Mouse (Mus musculus) embryonic facial prominence, embryonic 13.5 days (tissue): ENCODE data around the gene Tenm3. TPM values are rescaled to one million over a fixed set of nuclear protein-coding genes. Genes with fewer than 3 reads are reported as not detected.

Source experiments
- ATAC-seq: fragments of 200-750 bp; cut with Nextera tagmentation; 2 replicates; pipeline ENCODE4 v1.8.0; 2017; ENCODE audit warnings: low read depth; ENCODE audit not compliant: insufficient number of reproducible peaks, insufficient read depth, low FRiP score, low TSS enrichment
- H3K27ac ChIP-seq: fragments of 300-500 bp; sonication (generic); 2 replicates; pipeline ENCODE4 v1.5.1; 2015; ENCODE audit warnings: moderate library complexity, mild to moderate bottlenecking, inconsistent platforms
- H3K27me3 ChIP-seq: fragments of 300-500 bp; sonication (generic); 2 replicates; pipeline ENCODE4 v1.6.1; 2015; ENCODE audit warnings: mild to moderate bottlenecking, inconsistent platforms
- H3K36me3 ChIP-seq: fragments of 300-500 bp; sonication (generic); 2 replicates; pipeline ENCODE4 v1.6.1; 2015; ENCODE audit warnings: mild to moderate bottlenecking, inconsistent platforms
- H3K4me1 ChIP-seq: fragments of 300-500 bp; sonication (generic); 2 replicates; pipeline ENCODE4 v1.6.1; 2015; ENCODE audit warnings: inconsistent platforms
- H3K4me2 ChIP-seq: fragments of 300-500 bp; sonication (generic); 2 replicates; pipeline ENCODE4 v1.6.1; 2015; ENCODE audit warnings: moderate library complexity, mild to moderate bottlenecking, inconsistent platforms
- H3K4me3 ChIP-seq: fragments of 300-500 bp; sonication (generic); 2 replicates; pipeline ENCODE4 v1.5.1; 2015; ENCODE audit warnings: mild to moderate bottlenecking, inconsistent platforms
- H3K9ac ChIP-seq: fragments of 300-500 bp; sonication (generic); 2 replicates; pipeline ENCODE4 v1.6.1; 2015; ENCODE audit warnings: mild to moderate bottlenecking, inconsistent platforms
- H3K9me3 ChIP-seq: fragments of 300-500 bp; sonication (generic); 2 replicates; pipeline ENCODE4 v1.6.1; 2016; ENCODE audit warnings: inconsistent platforms
- WGBS: fragments of 180-500 bp; shearing (Covaris S2); methylation state at CpG from one replicate; pipeline ENCODE4 v1.1.7; 2015; ENCODE audit warnings: mixed read lengths; 5-methylcytosine and 5-hydroxymethylcytosine counted together
- polyA plus RNA-seq: library from polyadenylated mRNA; unstranded; fragments of >200 nt; fragmentation: Nextera tagmentation; extraction: Ambion mirVana; gene quantifications from 2 replicates; pipeline ENCODE4 v1.2.1, GENCODE M21; 2015

Tenm3 gene
- polyA plus RNA-seq, 1 experiment from 2014 or later, result 53.7 TPM

DNA sequence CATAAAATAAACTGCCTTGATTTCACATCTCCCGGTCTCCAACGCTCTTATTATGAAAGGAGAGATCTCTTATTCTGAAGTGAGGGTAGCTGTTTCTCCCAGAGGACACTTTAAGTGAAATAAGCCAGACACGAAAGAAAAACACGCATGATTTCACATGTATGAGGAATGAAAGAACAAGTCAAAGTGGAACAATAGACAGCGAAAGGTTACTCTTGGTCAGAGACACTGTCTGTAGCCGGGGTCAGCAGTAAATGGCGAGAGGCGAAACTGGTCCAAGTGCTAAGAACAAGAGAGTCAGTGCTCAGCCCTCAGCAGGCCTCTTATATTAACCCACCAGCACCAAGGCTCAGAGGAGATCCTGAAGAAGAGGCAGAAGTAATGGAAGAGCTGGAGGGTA lies 302.9 kb downstream of the Tenm3 start:
- Histone ChIP-seq H3K4me2 (no peak overlapping the region), H3K4me3 (no peak overlapping the region), H3K27me3 (no peaks in the 10 kb centered on the region), H3K9me3 (no peaks in the 10 kb centered on the region), H3K4me1 (peaks cover 46% of the 10 kb centered on the region), H3K27ac (peak overlapping the region; percentile 8; the same call in 1 of the 2 replicates), H3K36me3 (peaks cover 10% of the 10 kb centered on the region), H3K9ac (no peak overlapping the region)
- no peak for ATAC-seq
- WGBS, result 61% methylated on average over 8 of the region's 8 CpGs

DNA sequence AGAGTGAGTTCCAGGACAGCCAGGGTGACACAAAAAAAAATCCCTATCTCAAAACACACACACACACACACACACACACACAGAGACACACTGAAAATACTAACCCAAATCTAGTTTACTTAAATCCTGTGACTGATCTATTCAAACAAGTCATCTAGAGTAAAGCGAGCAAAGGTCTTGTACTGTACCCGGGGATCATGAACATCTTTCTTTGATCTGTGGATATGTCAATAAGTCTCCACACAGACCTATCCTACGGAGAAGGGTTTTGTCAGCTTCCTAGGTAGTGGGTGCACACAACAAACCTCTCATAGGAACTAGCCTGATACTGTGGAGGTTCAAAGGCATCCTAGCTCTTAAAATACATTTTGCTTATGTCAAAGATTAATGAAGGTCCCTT lies 307.9 kb downstream of the Tenm3 start:
- Histone ChIP-seq H3K27me3 (no peaks in the 10 kb centered on the region), H3K4me1 (peaks cover 15% of the 10 kb centered on the region), H3K9me3 (no peaks in the 10 kb centered on the region), H3K4me2 (no peak overlapping the region), H3K27ac (no peak overlapping the region), H3K4me3 (no peak overlapping the region), H3K9ac (no peak overlapping the region), H3K36me3 (peaks cover 11% of the 10 kb centered on the region)
- ATAC-seq, result no peak
- 93% methylated on average over 3 of the region's 3 CpGs for WGBS

DNA sequence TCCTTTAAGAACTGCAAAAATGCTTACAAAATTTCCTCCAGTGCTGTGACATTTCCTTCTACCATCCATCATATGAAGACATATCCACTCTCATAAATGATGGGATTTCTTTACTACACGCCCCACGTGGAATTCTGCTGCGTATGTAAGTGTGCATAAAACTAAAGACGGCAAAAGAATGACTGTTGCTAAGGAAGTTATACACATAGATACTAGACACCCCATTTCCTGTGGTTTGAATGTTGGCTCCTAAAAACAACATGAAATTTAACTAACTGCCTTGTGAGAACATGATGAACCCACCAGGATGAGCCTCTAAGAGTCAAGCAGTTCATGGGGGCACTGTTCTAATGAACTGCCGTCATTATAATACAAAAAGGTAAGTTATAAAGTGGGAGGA lies 312.0 kb downstream of the Tenm3 start:
- Histone ChIP-seq H3K4me2 (no peak overlapping the region), H3K9ac (no peak overlapping the region), H3K4me3 (no peak overlapping the region), H3K27me3 (no peaks in the 10 kb centered on the region), H3K36me3 (peaks cover 7% of the 10 kb centered on the region), H3K9me3 (no peaks in the 10 kb centered on the region), H3K4me1 (peaks cover 7% of the 10 kb centered on the region; the same call in 1 of the 2 replicates), H3K27ac (no peak overlapping the region)
- ATAC-seq, result no peak
- 88% methylated on average over 5 of the region's 5 CpGs for WGBS

DNA sequence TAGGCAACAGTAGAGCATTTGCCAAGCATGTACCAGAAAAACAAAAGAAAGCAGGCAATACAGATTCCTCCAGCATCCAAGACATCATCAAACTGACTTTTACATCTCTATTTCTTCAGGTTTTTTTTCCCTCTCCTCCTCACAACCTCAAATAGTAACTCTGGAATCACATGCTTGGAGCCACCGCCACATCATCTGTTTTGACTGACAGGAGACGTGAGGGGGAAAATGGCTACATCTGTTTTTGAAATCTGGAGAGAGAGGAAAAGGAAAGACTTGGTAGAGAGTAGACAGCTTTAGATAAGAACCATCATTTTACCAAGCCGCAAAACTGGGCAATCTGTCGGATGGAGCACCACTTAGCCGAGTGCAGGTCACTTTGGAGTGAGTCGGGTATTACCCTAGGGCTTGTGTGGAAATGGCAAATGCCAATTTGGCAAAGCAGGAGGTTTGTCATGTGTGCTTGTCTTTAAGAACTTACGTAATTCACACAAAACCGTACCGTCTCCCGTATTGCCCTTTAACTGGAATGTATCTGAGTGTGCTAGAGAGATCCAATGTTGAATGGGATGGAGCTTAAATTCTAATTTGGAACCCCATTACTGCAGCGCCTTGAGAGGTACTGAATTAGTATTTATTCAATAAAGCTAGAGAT lies 312.7 kb downstream of the Tenm3 start:
- 84% methylated on average over 11 of the region's 11 CpGs for WGBS
- ATAC-seq, result no peak
- no peak overlapping the region for H3K4me2 ChIP-seq

DNA sequence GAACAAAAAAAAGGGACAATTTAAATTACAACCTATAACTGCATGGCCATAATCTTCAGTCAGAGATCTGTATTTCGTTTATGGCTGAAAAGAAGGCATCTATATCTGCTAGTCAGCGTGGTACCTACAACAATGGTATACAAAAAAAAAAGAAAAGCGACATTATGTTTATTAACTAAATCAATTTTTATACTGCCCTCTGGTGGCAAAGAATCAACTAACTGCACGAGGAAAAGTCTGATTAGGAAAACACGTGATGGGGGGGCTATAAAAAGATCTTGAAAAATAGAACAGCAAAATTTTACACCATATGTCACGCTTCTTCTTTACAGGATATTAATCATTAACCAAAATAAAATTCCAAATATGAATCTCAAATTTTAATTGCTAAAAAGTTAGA lies 316.3 kb downstream of the Tenm3 start:
- Histone ChIP-seq H3K27me3 (no peaks in the 10 kb centered on the region), H3K9ac (no peak overlapping the region), H3K4me1 (peaks cover 7% of the 10 kb centered on the region; the same call in 1 of the 2 replicates), H3K36me3 (no peaks in the 10 kb centered on the region), H3K9me3 (no peaks in the 10 kb centered on the region), H3K27ac (no peak overlapping the region), H3K4me3 (no peak overlapping the region), H3K4me2 (no peak overlapping the region)
- ATAC-seq, result no peak
- WGBS, result 49% methylated on average over 6 of the region's 6 CpGs

More for the DNA sequence above, 312.7 kb downstream of the Tenm3 start:
- Histone ChIP-seq H3K36me3 (peaks cover 6% of the 10 kb centered on the region), H3K27me3 (no peaks in the 10 kb centered on the region), H3K27ac (no peak overlapping the region), H3K4me1 (peaks cover 7% of the 10 kb centered on the region; the same call in 1 of the 2 replicates), H3K9me3 (no peaks in the 10 kb centered on the region), H3K9ac (no peak overlapping the region), H3K4me3 (no peak overlapping the region)

DNA sequence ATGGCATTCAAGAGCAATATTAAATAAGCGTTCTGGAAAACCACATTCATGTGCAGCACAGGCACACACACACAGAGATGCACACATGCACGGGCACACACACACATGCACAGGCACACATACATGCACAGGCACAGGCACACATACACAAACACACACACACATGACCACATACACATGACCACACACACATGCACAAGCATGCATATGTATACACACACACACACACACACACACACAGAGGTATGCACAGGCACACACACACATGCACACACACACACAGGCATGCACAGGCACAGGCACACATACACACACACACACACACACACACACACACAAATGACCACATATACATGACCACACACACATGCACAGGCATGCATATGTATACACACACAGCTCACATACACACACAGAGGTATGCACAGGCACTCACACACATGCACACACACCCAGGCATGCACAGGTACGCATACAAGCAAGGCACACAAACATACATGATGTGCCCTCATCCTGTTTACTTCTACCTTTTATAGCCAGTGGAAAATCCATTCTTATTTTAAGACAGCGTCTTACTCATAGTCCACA lies 321.1 kb downstream of the Tenm3 start:
- H3K9ac ChIP-seq, result no peak overlapping the region
- 91% methylated on average over 4 of the region's 4 CpGs for WGBS
- 0 out of 2 replicates have a peak, but pooled peaks cover 3% of the 10 kb centered on the region for H3K36me3 ChIP-seq
- no peaks in the 10 kb centered on the region for H3K27me3 ChIP-seq
- H3K4me2 ChIP-seq, result no peak overlapping the region
- H3K4me3 ChIP-seq, result no peak overlapping the region
- H3K4me1 ChIP-seq, result peaks cover 6% of the 10 kb centered on the region; the same call in 1 of the 2 replicates
- H3K9me3 ChIP-seq, result no peaks in the 10 kb centered on the region
- ATAC-seq, result 0 out of 2 replicates have a peak, but pooled peaks have one; percentile 6
- H3K27ac ChIP-seq, result no peak overlapping the region

DNA sequence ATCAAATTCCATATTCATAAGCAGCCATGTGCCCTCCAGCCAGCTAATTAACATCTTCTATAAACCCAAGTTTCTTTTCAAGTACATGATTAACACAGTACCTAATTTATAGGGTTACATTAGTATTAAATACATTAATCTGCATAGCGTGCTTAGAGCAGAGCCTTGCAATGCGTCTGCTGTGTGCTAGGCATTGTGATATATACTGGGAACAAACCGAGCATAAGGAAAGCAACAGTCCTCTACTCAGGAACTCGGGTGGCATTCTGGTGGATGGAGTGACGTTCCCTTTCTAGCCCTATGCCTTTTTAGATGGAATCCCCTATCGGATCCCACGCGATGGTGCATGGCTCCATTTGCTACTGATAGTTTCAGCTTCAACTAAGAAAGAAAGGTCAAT lies 321.7 kb downstream of the Tenm3 start:
- no peaks in the 10 kb centered on the region for H3K27me3 ChIP-seq
- H3K27ac ChIP-seq, result no peak overlapping the region
- no peak overlapping the region for H3K4me3 ChIP-seq
- no peaks in the 10 kb centered on the region for H3K9me3 ChIP-seq
- no peak overlapping the region for H3K9ac ChIP-seq
- WGBS, result 85% methylated on average over 8 of the region's 8 CpGs
- H3K36me3 ChIP-seq, result 0 out of 2 replicates have a peak, but pooled peaks cover 3% of the 10 kb centered on the region
- no peak overlapping the region for H3K4me2 ChIP-seq
- H3K4me1 ChIP-seq, result peaks cover 12% of the 10 kb centered on the region
- ATAC-seq, result no peak

DNA sequence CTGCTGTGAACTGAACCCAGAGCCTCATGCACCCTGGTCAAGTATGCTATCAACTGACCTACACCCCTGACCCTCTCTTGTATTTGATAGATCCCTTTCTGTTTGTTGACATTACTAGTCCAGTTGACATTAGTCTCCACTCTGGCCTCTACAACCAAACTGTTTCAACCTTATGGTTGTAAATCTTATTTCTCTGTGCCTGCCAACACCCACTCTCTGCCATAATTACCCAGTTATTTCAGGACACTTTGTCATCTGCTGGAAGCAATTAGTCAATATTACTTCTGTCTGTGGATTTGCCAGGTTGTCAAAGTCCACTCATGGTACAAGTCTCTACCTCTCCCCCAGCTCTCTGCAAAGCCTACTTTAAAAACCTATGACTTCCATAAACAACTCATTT lies 326.3 kb downstream of the Tenm3 start:
- Histone ChIP-seq H3K4me1 (peaks cover 13% of the 10 kb centered on the region), H3K27me3 (no peaks in the 10 kb centered on the region), H3K9me3 (no peaks in the 10 kb centered on the region), H3K4me3 (no peak overlapping the region), H3K4me2 (no peak overlapping the region), H3K36me3 (0 out of 2 replicates have a peak, but pooled peaks cover 6% of the 10 kb centered on the region), H3K27ac (no peak overlapping the region), H3K9ac (no peak overlapping the region)
- no peak for ATAC-seq

DNA sequence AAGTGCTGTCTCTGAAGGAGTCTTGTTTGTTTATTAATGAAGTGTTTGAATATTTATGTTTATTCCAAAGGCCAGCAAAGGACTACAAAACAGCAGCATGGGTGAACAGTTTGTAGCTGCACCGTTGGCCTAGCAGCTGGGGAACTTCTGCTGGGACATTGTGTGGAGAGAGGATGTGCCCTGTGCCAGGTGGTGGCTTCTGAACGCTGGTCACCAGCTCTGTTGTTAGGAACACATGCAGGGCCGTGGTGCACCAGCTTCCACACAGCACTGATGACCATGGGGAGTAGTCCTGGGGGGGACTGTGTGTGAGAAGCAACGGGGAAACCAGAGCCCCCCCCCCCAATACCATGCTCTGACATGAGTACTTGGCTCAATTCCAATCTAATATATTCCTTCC lies 329.5 kb downstream of the Tenm3 start:
- ATAC-seq, result no peak
- H3K27ac ChIP-seq, result no peak overlapping the region
- 84% methylated on average over 4 of the region's 4 CpGs for WGBS
- H3K4me3 ChIP-seq, result no peak overlapping the region
- H3K27me3 ChIP-seq, result no peaks in the 10 kb centered on the region
- no peak overlapping the region for H3K4me2 ChIP-seq
- no peaks in the 10 kb centered on the region for H3K9me3 ChIP-seq
- no peak overlapping the region for H3K9ac ChIP-seq
- peaks cover 19% of the 10 kb centered on the region for H3K4me1 ChIP-seq
- H3K36me3 ChIP-seq, result 0 out of 2 replicates have a peak, but pooled peaks cover 4% of the 10 kb centered on the region

DNA sequence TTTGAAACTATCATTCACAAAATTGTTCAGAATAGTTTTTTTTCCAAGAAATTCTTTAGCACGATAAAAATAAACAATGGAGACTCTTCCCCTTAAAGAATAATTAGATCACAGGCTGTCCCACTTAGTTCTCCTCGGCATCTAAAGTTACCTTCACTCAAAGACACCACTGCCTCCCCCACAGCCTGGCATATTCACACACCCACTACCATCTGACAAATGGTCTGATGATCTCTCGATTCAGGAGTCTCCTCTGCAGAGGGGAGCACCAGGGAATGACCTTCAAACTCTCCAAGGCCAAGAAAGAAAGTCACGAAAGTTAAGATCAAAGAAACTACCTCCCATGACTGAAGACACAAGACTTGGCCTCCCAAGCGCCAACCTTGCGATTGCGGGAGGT lies 329.9 kb downstream of the Tenm3 start:
- H3K4me1 ChIP-seq, result peaks cover 23% of the 10 kb centered on the region
- H3K36me3 ChIP-seq, result 0 out of 2 replicates have a peak, but pooled peaks cover 3% of the 10 kb centered on the region
- H3K9me3 ChIP-seq, result no peaks in the 10 kb centered on the region
- no peak for ATAC-seq
- no peak overlapping the region for H3K4me3 ChIP-seq
- 90% methylated on average over 7 of the region's 7 CpGs for WGBS
- H3K9ac ChIP-seq, result no peak overlapping the region
- H3K27me3 ChIP-seq, result no peaks in the 10 kb centered on the region
- H3K27ac ChIP-seq, result no peak overlapping the region
- no peak overlapping the region for H3K4me2 ChIP-seq

DNA sequence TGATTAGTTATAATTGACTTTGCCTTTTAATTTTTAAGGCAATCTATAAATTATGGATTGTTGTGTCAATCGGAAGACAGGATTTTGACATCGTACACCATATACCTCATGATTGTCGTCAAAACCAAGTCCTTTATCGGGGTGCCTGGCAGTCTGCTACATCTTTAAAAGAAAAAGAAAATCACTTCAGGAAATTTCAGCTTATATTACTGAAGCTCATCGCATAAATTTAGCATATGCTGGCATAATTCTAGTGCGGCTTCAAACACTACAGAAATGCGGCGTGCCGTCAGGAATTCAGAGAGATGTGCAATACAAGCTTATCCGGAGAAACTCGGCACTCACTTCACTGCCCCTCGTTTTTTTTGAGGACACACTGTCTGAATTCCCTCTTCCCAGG lies 332.2 kb downstream of the Tenm3 start:
- WGBS, result 85% methylated on average over 12 of the region's 12 CpGs

DNA sequence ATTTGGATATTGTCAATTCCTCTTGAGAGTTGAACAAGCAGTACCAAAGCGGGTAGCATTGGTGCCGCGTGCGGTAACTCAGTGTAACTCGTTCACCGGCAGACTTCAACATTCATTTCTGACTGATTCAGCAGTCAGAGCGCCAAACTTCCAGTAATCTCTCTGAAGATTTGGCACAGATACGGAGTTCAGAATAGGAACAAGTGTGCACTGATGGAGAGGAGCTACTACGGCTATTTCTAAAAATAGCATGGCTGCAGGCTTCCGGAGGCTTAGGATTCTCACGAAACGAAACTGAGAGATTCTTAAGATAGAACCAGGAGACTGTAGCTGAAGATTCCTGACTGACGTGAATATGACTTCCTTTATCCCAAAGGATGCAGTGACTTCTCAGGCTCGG lies 332.6 kb downstream of the Tenm3 start:
- no peak overlapping the region for H3K4me3 ChIP-seq
- no peak for ATAC-seq
- no peak overlapping the region for H3K27ac ChIP-seq
- 0 out of 2 replicates have a peak, but pooled peaks cover 3% of the 10 kb centered on the region for H3K36me3 ChIP-seq
- H3K27me3 ChIP-seq, result no peaks in the 10 kb centered on the region
- no peaks in the 10 kb centered on the region for H3K9me3 ChIP-seq
- no peak overlapping the region for H3K9ac ChIP-seq
- peaks cover 29% of the 10 kb centered on the region for H3K4me1 ChIP-seq
- 76% methylated on average over 14 of the region's 14 CpGs for WGBS
- H3K4me2 ChIP-seq, result no peak overlapping the region

More for the DNA sequence above, 332.2 kb downstream of the Tenm3 start:
- no peaks in the 10 kb centered on the region for H3K27me3 ChIP-seq
- H3K4me2 ChIP-seq, result no peak overlapping the region
- H3K36me3 ChIP-seq, result 0 out of 2 replicates have a peak, but pooled peaks cover 3% of the 10 kb centered on the region
- no peaks in the 10 kb centered on the region for H3K9me3 ChIP-seq
- no peak overlapping the region for H3K9ac ChIP-seq
- ATAC-seq, result no peak
- no peak overlapping the region for H3K4me3 ChIP-seq
- peaks cover 29% of the 10 kb centered on the region for H3K4me1 ChIP-seq
- no peak overlapping the region for H3K27ac ChIP-seq
